Mouse (Mus musculus) liver, adult 2 months (tissue): ENCODE measurements around the gene Akap9.

Experiments
- CTCF ChIP-seq: fragments of 200-500 bp; IDR thresholded peaks from 2 replicates; pipeline ENCODE4 v1.5.1; 2011; ENCODE audit warnings: low read depth, low read length, control low read depth
- POLR2A ChIP-seq: fragments of 200-500 bp; IDR thresholded peaks from 2 replicates; pipeline ENCODE4 v1.6.1; 2011; ENCODE audit warnings: low read length, control low read depth; ENCODE audit not compliant: insufficient read depth; ENCODE audit errors: extremely low read depth

GRCm38 (mm10) chr5:4066476-4067115 is 138.7 kb downstream of the Akap9 start:
- TF ChIP-seq CTCF (no peak), POLR2A (no peak)
